Mouse (Mus musculus): ENCODE measurements around the gene Txndc12.

Txndc12 gene

GRCm38 (mm10) chr4:108834115-108834970, at the start of gene Txndc12:
Txndc12 (plus strand) TSS chr4:108834601.
- DNase-seq (ENCODE audit: low spot score), result peak; percentile 62

- no peak for DNase-seq (ENCODE audit: low spot score)
Observed at GRCm38 (mm10) chr4:108789258-108789936, 45.0 kb upstream of the Txndc12 start.

- DNase-seq (ENCODE audit: low spot score), result no peak
Observed at GRCm38 (mm10) chr4:108790507-108790906, 43.9 kb upstream of the Txndc12 start.

- no peak for DNase-seq (ENCODE audit: low spot score)
Observed at GRCm38 (mm10) chr4:108793941-108794340, 40.5 kb upstream of the Txndc12 start.

- no peak for DNase-seq (ENCODE audit: low spot score)
Observed at GRCm38 (mm10) chr4:108796701-108797100, 37.7 kb upstream of the Txndc12 start.

GRCm38 (mm10) chr4:108798083-108798830, 36.1 kb upstream of the Txndc12 start:
- peak; percentile 74 for DNase-seq (ENCODE audit: low spot score)

- no peak for DNase-seq (ENCODE audit: low spot score)
Observed at GRCm38 (mm10) chr4:108803535-108803934, 30.9 kb upstream of the Txndc12 start.

GRCm38 (mm10) chr4:108811142-108811541, 23.3 kb upstream of the Txndc12 start:
- no peak for DNase-seq (ENCODE audit: low spot score)

GRCm38 (mm10) chr4:108811550-108811949, 22.9 kb upstream of the Txndc12 start:
- DNase-seq (ENCODE audit: low spot score), result no peak

GRCm38 (mm10) chr4:108825677-108826076, 8.7 kb upstream of the Txndc12 start:
- no peak for DNase-seq (ENCODE audit: low spot score)

- no peak for DNase-seq (ENCODE audit: low spot score)
Observed at GRCm38 (mm10) chr4:108826096-108826495, 8.3 kb upstream of the Txndc12 start.

- DNase-seq (ENCODE audit: low spot score), result no peak
Observed at GRCm38 (mm10) chr4:108826643-108827042, 7.8 kb upstream of the Txndc12 start.

GRCm38 (mm10) chr4:108830698-108831097, 3.7 kb upstream of the Txndc12 start:
- no peak for DNase-seq (ENCODE audit: low spot score)

- peak; percentile 81 for DNase-seq (ENCODE audit: low spot score)
Observed at GRCm38 (mm10) chr4:108832916-108833827, 1.2 kb upstream of the Txndc12 start, which contains the start of gene Btf3l4. Btf3l4 (minus strand) TSS chr4:108833614.

- no peak for DNase-seq (ENCODE audit: low spot score)
Observed at GRCm38 (mm10) chr4:108833828-108834114, 630 bp upstream of the Txndc12 start.

- no peak for DNase-seq (ENCODE audit: low spot score)
Observed at GRCm38 (mm10) chr4:108834971-108835311, 540 bp downstream of the Txndc12 start.

- no peak for DNase-seq (ENCODE audit: low spot score)
Observed at GRCm38 (mm10) chr4:108835496-108835895, 1.1 kb downstream of the Txndc12 start.

- no peak for DNase-seq (ENCODE audit: low spot score)
Observed at GRCm38 (mm10) chr4:108838031-108838430, 3.6 kb downstream of the Txndc12 start.

GRCm38 (mm10) chr4:108841920-108842578, 7.6 kb downstream of the Txndc12 start:
- no peak for DNase-seq (ENCODE audit: low spot score)

GRCm38 (mm10) chr4:108843336-108843735, 8.9 kb downstream of the Txndc12 start:
- no peak for DNase-seq (ENCODE audit: low spot score)

All from urinary bladder, postnatal 25 days (tissue).